Mouse (Mus musculus): ENCODE results near the gene Slc25a20. TPM values are rescaled to one million over a fixed set of nuclear protein-coding genes. Genes with fewer than 3 reads are reported as not detected.

Gene Slc25a20
- polyA plus RNA-seq (2015; fragmentation: Nextera tagmentation; extraction: Ambion mirVana): 25.6 and 26.5 TPM in 2 replicates

- peak; percentile 95 for ATAC-seq (ENCODE audit: low read depth)
- Histone ChIP-seq H3K4me2 (peak within 1 kb of the TSS; percentile 83), H3K27me3 (no peaks in the 10 kb centered on the region), H3K36me3 (no peaks in the 10 kb centered on the region), H3K9me3 (replicated peaks) (no peaks in the 10 kb centered on the region), H3K4me1 (replicated peaks) (peaks cover 24% of the 10 kb centered on the region), H3K9ac (peak within 1 kb of the TSS; percentile 79), H3K27ac (peak within 1 kb of the TSS; percentile 56; the same call in 1 of the 2 replicates), H3K4me3 (replicated peaks) (peak within 1 kb of the TSS; percentile 73)
- DNase-seq: peak; percentile 87
- 2% methylated on average over 35 of the region's 37 CpGs for WGBS (ENCODE audit: insufficient replicate concordance)
These were observed at the start of gene Slc25a20 for GRCm38 (mm10) chr9:108661677-108662612. Gene Slc25a20, plus strand, starts transcription at chr9:108662088.

GRCm38 (mm10) chr9:108617301-108617700, 44.6 kb upstream of the Slc25a20 start:
- Histone ChIP-seq H3K36me3 (peaks cover 77% of the 10 kb centered on the region), H3K27ac (no peak overlapping the region), H3K9me3 (replicated peaks) (no peaks in the 10 kb centered on the region), H3K4me1 (replicated peaks) (no peaks in the 10 kb centered on the region), H3K4me3 (replicated peaks) (no peak overlapping the region), H3K9ac (no peak overlapping the region), H3K4me2 (no peak overlapping the region), H3K27me3 (no peaks in the 10 kb centered on the region)
- ATAC-seq (ENCODE audit: low read depth) (no peak), DNase-seq (no peak)
- WGBS (ENCODE audit: insufficient replicate concordance): 87% methylated on average over 1 of the region's 1 CpGs

DNA sequence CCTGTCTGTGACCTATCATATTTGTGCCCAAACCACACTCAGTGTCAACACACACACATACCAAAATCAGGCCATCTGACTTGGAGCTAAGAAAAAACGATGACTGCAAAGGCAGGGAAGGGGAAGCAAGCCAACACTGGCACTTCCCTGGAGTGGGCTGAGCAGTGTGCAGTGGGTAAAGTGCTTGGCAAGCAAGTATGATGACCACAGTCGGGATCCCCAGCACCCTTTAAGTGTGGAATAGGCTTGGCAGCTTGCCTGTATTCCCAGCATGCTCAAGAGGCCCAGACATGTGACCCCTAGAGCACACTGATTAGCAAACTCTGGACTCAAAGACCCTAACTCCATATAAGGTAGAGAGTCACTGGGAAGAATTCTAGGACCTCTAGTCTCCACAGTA, 35.4 kb upstream of the Slc25a20 start:
- 75% methylated on average over 2 of the region's 2 CpGs for WGBS (ENCODE audit: insufficient replicate concordance)
- no peak overlapping the region for H3K4me3 ChIP-seq (replicated peaks)
- no peak for ATAC-seq (ENCODE audit: low read depth)
- no peak overlapping the region for H3K9ac ChIP-seq
- no peak overlapping the region for H3K27ac ChIP-seq
- no peaks in the 10 kb centered on the region for H3K27me3 ChIP-seq
- peaks cover 35% of the 10 kb centered on the region for H3K36me3 ChIP-seq
- H3K4me2 ChIP-seq: no peak overlapping the region
- DNase-seq: no peak
- H3K4me1 ChIP-seq (replicated peaks): peaks cover 22% of the 10 kb centered on the region
- no peaks in the 10 kb centered on the region for H3K9me3 ChIP-seq (replicated peaks)

DNA sequence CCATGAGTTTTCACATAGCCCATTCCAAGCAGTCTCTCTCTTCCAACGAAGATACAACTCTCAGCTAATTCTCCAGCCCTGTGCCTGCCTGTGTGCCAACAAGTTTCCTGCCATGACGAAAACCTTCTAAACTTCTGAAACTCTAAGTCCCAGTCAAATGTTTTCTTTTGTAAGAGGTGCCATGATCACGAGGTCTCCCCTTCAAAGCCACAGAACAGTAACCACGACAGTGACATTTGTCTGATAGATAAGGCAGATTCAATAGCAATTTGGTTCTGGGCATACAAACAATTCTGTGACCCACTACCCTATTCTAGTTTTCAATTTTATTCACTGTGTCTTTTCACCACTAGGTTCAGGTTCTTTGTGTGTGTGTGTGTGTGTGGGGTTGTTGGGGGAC, 33.7 kb upstream of the Slc25a20 start:
- no peaks in the 10 kb centered on the region for H3K9me3 ChIP-seq (replicated peaks)
- no peak overlapping the region for H3K9ac ChIP-seq
- ATAC-seq (ENCODE audit: low read depth) (no peak), DNase-seq (no peak)
- H3K4me2 ChIP-seq: no peak overlapping the region
- H3K4me3 ChIP-seq (replicated peaks): no peak overlapping the region
- H3K36me3 ChIP-seq: peaks cover 36% of the 10 kb centered on the region
- no peaks in the 10 kb centered on the region for H3K27me3 ChIP-seq
- H3K27ac ChIP-seq: no peak overlapping the region
- peaks cover 39% of the 10 kb centered on the region for H3K4me1 ChIP-seq (replicated peaks)
- WGBS (ENCODE audit: insufficient replicate concordance): 36% methylated on average over 4 of the region's 4 CpGs

GRCm38 (mm10) chr9:108630683-108631082, 31.2 kb upstream of the Slc25a20 start:
- Histone ChIP-seq H3K27ac (0 out of 2 replicates have a peak overlapping the region, but pooled peaks have one; percentile 29), H3K4me1 (replicated peaks) (peaks cover 51% of the 10 kb centered on the region)

DNA sequence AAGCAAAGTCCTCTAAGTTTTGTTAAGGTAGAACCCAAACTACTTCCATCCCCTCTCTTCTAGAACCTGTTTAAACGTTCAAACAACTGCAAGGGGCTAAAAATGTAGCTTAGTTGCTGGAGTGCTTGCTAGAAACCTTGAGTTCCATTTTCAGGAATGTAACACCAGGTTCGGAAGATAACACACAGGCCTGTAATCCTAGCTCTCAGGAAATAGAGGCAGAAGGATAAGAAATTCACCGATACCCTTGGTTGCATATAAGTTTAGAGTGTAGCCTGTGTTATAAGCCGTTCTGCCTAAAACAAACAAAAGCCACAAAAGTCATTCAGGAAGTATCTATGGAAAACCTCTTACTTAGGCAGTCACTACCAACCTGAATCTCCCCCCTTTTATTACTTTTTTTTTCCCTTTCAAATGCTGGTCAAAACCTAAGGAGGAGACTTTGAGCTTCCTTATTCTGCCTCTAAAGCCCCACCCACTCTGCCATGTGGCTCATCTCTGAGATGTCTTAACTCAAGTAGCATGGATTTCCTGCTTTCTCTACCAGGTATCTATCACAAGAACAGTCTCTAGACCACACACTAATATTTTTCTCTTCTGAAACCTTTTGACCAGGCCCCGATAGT, 30.1 kb upstream of the Slc25a20 start:
- Histone ChIP-seq H3K27me3 (no peaks in the 10 kb centered on the region), H3K9me3 (replicated peaks) (no peaks in the 10 kb centered on the region), H3K9ac (no peak overlapping the region), H3K4me3 (replicated peaks) (no peak overlapping the region), H3K4me2 (no peak overlapping the region), H3K27ac (0 out of 2 replicates have a peak overlapping the region, but pooled peaks have one; percentile 16), H3K4me1 (replicated peaks) (peaks cover 61% of the 10 kb centered on the region), H3K36me3 (peaks cover 39% of the 10 kb centered on the region)
- ATAC-seq (ENCODE audit: low read depth) (no peak), DNase-seq (no peak)
- WGBS (ENCODE audit: insufficient replicate concordance): 23% methylated on average over 5 of the region's 5 CpGs

More at GRCm38 (mm10) chr9:108630683-108631082, 31.2 kb upstream of the Slc25a20 start:
- Histone ChIP-seq H3K4me2 (no peak overlapping the region), H3K9ac (no peak overlapping the region), H3K27me3 (no peaks in the 10 kb centered on the region), H3K4me3 (replicated peaks) (no peak overlapping the region), H3K9me3 (replicated peaks) (no peaks in the 10 kb centered on the region), H3K36me3 (peaks cover 38% of the 10 kb centered on the region)
- ATAC-seq (ENCODE audit: low read depth) (peak; percentile 60; the same call in 1 of the 2 replicates), DNase-seq (no peak)
- 9% methylated on average over 1 of the region's 1 CpGs for WGBS (ENCODE audit: insufficient replicate concordance)

DNA sequence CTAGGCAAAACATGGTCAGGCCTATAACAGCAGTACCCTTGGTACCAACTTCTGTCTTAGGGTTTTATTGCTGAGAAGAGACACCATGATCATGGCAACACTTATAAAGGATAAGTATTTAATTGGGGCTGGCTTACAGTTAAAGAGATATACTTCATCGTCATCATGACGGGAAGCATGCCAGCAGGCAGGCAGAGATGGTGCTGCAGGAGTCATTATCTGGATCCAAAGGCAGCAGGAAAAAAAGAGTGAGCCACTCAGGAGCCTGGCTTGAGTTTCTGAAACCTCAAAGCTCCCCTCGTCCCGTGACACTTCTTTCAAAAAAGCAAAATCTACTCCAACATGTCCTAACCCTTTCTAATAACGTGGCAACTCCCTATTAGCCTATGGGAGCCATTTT, 29.5 kb upstream of the Slc25a20 start:
- Histone ChIP-seq H3K4me3 (replicated peaks) (no peak overlapping the region), H3K9me3 (replicated peaks) (no peaks in the 10 kb centered on the region), H3K27ac (no peak overlapping the region), H3K4me1 (replicated peaks) (peaks cover 63% of the 10 kb centered on the region), H3K27me3 (no peaks in the 10 kb centered on the region), H3K4me2 (no peak overlapping the region), H3K9ac (no peak overlapping the region), H3K36me3 (peaks cover 39% of the 10 kb centered on the region)
- DNase-seq: no peak
- ATAC-seq (ENCODE audit: low read depth): no peak
- WGBS (ENCODE audit: insufficient replicate concordance): 62% methylated on average over 5 of the region's 5 CpGs

DNA sequence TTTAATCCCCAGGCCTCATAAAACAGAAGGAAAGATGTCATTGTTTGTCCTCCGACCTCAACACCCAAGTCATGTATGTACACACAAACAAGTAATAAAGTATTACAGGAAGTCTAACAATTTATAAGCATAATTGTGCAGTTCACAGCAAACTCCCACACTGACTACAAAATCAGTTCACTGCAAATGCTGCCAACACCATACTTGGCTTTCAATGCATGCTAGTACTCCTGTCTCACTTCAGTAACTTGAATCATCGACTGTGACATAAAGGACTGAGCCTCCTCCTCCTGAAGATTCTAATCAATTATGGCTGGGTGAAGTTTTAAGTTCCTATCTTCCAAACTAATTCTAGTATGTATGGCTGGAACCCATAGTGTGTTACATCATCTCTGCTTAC, 28.0 kb upstream of the Slc25a20 start:
- ATAC-seq (ENCODE audit: low read depth) (no peak), DNase-seq (no peak)
- Histone ChIP-seq H3K4me2 (no peak overlapping the region), H3K9ac (no peak overlapping the region), H3K36me3 (peaks cover 39% of the 10 kb centered on the region), H3K4me1 (replicated peaks) (peaks cover 57% of the 10 kb centered on the region), H3K9me3 (replicated peaks) (no peaks in the 10 kb centered on the region), H3K27me3 (no peaks in the 10 kb centered on the region), H3K27ac (no peak overlapping the region), H3K4me3 (replicated peaks) (no peak overlapping the region)
- WGBS (ENCODE audit: insufficient replicate concordance): 64% methylated on average over 2 of the region's 2 CpGs

GRCm38 (mm10) chr9:108635415-108635814, 26.5 kb upstream of the Slc25a20 start:
- H3K4me1 ChIP-seq (replicated peaks): peaks cover 50% of the 10 kb centered on the region
- no peaks in the 10 kb centered on the region for H3K9me3 ChIP-seq (replicated peaks)
- peak; percentile 8 for DNase-seq
- no peak overlapping the region for H3K4me2 ChIP-seq
- WGBS (ENCODE audit: insufficient replicate concordance): 13% methylated on average over 2 of the region's 2 CpGs
- H3K27ac ChIP-seq: no peak overlapping the region
- H3K9ac ChIP-seq: no peak overlapping the region
- peaks cover 41% of the 10 kb centered on the region for H3K36me3 ChIP-seq
- H3K4me3 ChIP-seq (replicated peaks): no peak overlapping the region
- H3K27me3 ChIP-seq: no peaks in the 10 kb centered on the region
- peak; percentile 65; the same call in 1 of the 2 replicates for ATAC-seq (ENCODE audit: low read depth)

DNA sequence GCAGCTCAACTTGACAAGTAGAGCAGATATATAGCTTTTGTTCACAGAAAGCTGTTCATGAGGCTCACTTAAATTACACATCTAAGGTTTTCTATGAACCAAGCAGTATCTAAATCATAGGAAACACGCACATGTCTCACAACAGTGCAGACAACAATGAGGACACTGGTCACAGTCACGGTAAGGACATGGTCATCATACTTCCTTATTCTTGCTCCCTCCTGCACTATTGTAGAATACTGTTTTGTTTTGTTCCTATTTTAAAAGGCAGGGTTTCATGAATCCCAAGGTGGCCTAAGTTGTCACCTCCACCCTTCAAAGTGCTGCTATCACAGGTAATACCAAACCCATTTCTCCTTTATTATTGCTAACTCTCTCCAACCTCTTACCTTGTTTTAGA, 22.1 kb upstream of the Slc25a20 start:
- H3K9ac ChIP-seq: no peak overlapping the region
- peaks cover 61% of the 10 kb centered on the region for H3K36me3 ChIP-seq
- no peak for ATAC-seq (ENCODE audit: low read depth)
- no peaks in the 10 kb centered on the region for H3K27me3 ChIP-seq
- no peak overlapping the region for H3K4me3 ChIP-seq (replicated peaks)
- H3K27ac ChIP-seq: no peak overlapping the region
- DNase-seq: no peak
- WGBS (ENCODE audit: insufficient replicate concordance): 60% methylated on average over 2 of the region's 2 CpGs
- no peak overlapping the region for H3K4me2 ChIP-seq
- no peaks in the 10 kb centered on the region for H3K9me3 ChIP-seq (replicated peaks)
- H3K4me1 ChIP-seq (replicated peaks): peaks cover 28% of the 10 kb centered on the region

GRCm38 (mm10) chr9:108648166-108648565, 13.7 kb upstream of the Slc25a20 start:
- H3K27ac ChIP-seq: peak overlapping the region; percentile 95
- ATAC-seq (ENCODE audit: low read depth) (no peak), DNase-seq (peak; percentile 22)
- no peaks in the 10 kb centered on the region for H3K27me3 ChIP-seq
- H3K9me3 ChIP-seq (replicated peaks): no peaks in the 10 kb centered on the region
- H3K9ac ChIP-seq: peak overlapping the region; percentile 96
- WGBS (ENCODE audit: insufficient replicate concordance): 16% methylated on average over 10 of the region's 10 CpGs
- peaks cover 39% of the 10 kb centered on the region for H3K4me1 ChIP-seq (replicated peaks)
- peak overlapping the region; percentile 99 for H3K4me3 ChIP-seq (replicated peaks)
- H3K36me3 ChIP-seq: peaks cover 19% of the 10 kb centered on the region
- peak overlapping the region; percentile 92 for H3K4me2 ChIP-seq
